12 mouse cellular contexts compared by ENCODE assay signal in genomic region chr15:83257906-83258305, GRCm38 (mm10). TPM values are rescaled to one million over a fixed set of nuclear protein-coding genes. Genes with fewer than 3 reads are reported as not detected.
DNase-seq lines count a peak whose midpoint lies in the region; ATAC-seq lines count a peak whose summit lies in the region.
"Had no signal": no experiment of that assay in that cellular context is flagged by ENCODE, and none has a peak within 500 bp of the region (broad histone marks: within the 10 kb centered on the region; RNA-seq: fewer than 3 reads in every experiment).

No protein-coding gene starts in this region.

- peaks cover under 1% of the 10 kb centered on the region; the same call in 1 of the 2 replicates for H3K27me3 ChIP-seq in forebrain, embryonic 16.5 days (replicated peaks; ENCODE audit: control insufficient read depth, insufficient read depth, low read length)
- H3K27me3 ChIP-seq in forebrain, embryonic 13.5 days: peaks cover 1% of the 10 kb centered on the region
- no peaks in the 10 kb centered on the region for H3K27me3 ChIP-seq in hindbrain, embryonic 16.5 days (replicated peaks; ENCODE audit: control insufficient read depth, insufficient read depth, low read length)
- H3K27me3 ChIP-seq in hindbrain, embryonic 11.5 days (ENCODE audit: control insufficient read depth, insufficient read depth, low read length): no peaks in the 10 kb centered on the region
- no peaks in the 10 kb centered on the region for H3K27me3 ChIP-seq in lung, embryonic 16.5 days (ENCODE audit: control insufficient read depth, insufficient read depth, low read depth, low read length)
- H3K27me3 ChIP-seq: limb, embryonic 15.5 days; stomach, embryonic 15.5 days had no signal

- ATAC-seq in forebrain, embryonic 16.5 days: no peak
- ATAC-seq in forebrain, embryonic 13.5 days: no peak
- ATAC-seq in hindbrain, embryonic 16.5 days: no peak
- ATAC-seq in hindbrain, embryonic 11.5 days (ENCODE audit: low FRiP score): no peak
- no peak for ATAC-seq in lung, embryonic 16.5 days (ENCODE audit: low read depth)
- ATAC-seq: activated CD4-positive, CD25-positive, alpha-beta regulatory T cell, adult 4 months had no signal

- no peaks in the 10 kb centered on the region for H3K36me3 ChIP-seq in forebrain, embryonic 16.5 days (ENCODE audit: control insufficient read depth, insufficient read depth)
- H3K36me3 ChIP-seq in forebrain, embryonic 13.5 days (ENCODE audit: poor library complexity, severe bottlenecking): no peaks in the 10 kb centered on the region
- no peaks in the 10 kb centered on the region for H3K36me3 ChIP-seq in hindbrain, embryonic 16.5 days (ENCODE audit: control insufficient read depth, insufficient read depth, low read length)
- H3K36me3 ChIP-seq in hindbrain, embryonic 11.5 days (ENCODE audit: control insufficient read depth, insufficient read depth, low read length): no peaks in the 10 kb centered on the region
- H3K36me3 ChIP-seq in lung, embryonic 16.5 days (ENCODE audit: control insufficient read depth, insufficient read depth, low read length): no peaks in the 10 kb centered on the region
- H3K36me3 ChIP-seq: limb, embryonic 15.5 days; stomach, embryonic 15.5 days had no signal

- no peaks in the 10 kb centered on the region for H3K9me3 ChIP-seq in forebrain, embryonic 16.5 days (ENCODE audit: control insufficient read depth, low read length)
- H3K9me3 ChIP-seq in forebrain, embryonic 13.5 days (replicated peaks): peaks cover 3% of the 10 kb centered on the region; the same call in 1 of the 2 replicates
- H3K9me3 ChIP-seq in hindbrain, embryonic 16.5 days (ENCODE audit: control insufficient read depth, low read length): no peaks in the 10 kb centered on the region
- H3K9me3 ChIP-seq in hindbrain, embryonic 11.5 days (ENCODE audit: control insufficient read depth, low read length): no peaks in the 10 kb centered on the region
- H3K9me3 ChIP-seq in lung, embryonic 16.5 days (ENCODE audit: control insufficient read depth, low read length): 0 out of 2 replicates have a peak, but pooled peaks cover 2% of the 10 kb centered on the region
- H3K9me3 ChIP-seq: limb, embryonic 15.5 days; stomach, embryonic 15.5 days had no signal

- H3K4me3 ChIP-seq in forebrain, embryonic 16.5 days (replicated peaks; ENCODE audit: low read length): no peak overlapping the region
- H3K4me3 ChIP-seq in forebrain, embryonic 13.5 days: no peak overlapping the region
- H3K4me3 ChIP-seq in hindbrain, embryonic 16.5 days (ENCODE audit: low read length): no peak overlapping the region
- H3K4me3 ChIP-seq in hindbrain, embryonic 11.5 days (ENCODE audit: low read depth, low read length): no peak overlapping the region
- H3K4me3 ChIP-seq in lung, embryonic 16.5 days (ENCODE audit: low read length): no peak overlapping the region
- H3K4me3 ChIP-seq: limb, embryonic 15.5 days; stomach, embryonic 15.5 days had no signal

- H3K4me1 ChIP-seq in forebrain, embryonic 16.5 days (replicated peaks; ENCODE audit: control insufficient read depth, insufficient read depth, low read length): peaks cover 4% of the 10 kb centered on the region; the same call in 1 of the 2 replicates
- H3K4me1 ChIP-seq in forebrain, embryonic 13.5 days: 0 out of 2 replicates have a peak, but pooled peaks cover 2% of the 10 kb centered on the region
- H3K4me1 ChIP-seq in hindbrain, embryonic 16.5 days (ENCODE audit: control insufficient read depth, insufficient read depth, low read depth, low read length): no peaks in the 10 kb centered on the region; the same call in 1 of the 2 replicates
- H3K4me1 ChIP-seq in hindbrain, embryonic 11.5 days (replicated peaks; ENCODE audit: control insufficient read depth, insufficient read depth, low read length): no peaks in the 10 kb centered on the region
- no peaks in the 10 kb centered on the region; the same call in 1 of the 2 replicates for H3K4me1 ChIP-seq in lung, embryonic 16.5 days (replicated peaks; ENCODE audit: control insufficient read depth, insufficient read depth, low read length)
- H3K4me1 ChIP-seq: limb, embryonic 15.5 days had no signal

- no peak for DNase-seq in hindbrain, embryonic 11.5 days (ENCODE audit: low spot score)
- DNase-seq in lung, postnatal 36 days: no peak
- peak; percentile 52 for DNase-seq in brain, adult 2 months (ENCODE audit: low read depth, low spot score)
- no peak for DNase-seq in urinary bladder, postnatal 4 days (ENCODE audit: low spot score in 2 of 2)
- DNase-seq: cerebellum, adult 8-10 months had no signal

- H3K27ac ChIP-seq in forebrain, embryonic 16.5 days (ENCODE audit: low read length): no peak overlapping the region
- H3K27ac ChIP-seq in forebrain, embryonic 13.5 days: no peak overlapping the region
- no peak overlapping the region; the same call in 1 of the 2 replicates for H3K27ac ChIP-seq in hindbrain, embryonic 16.5 days (ENCODE audit: low read depth, low read length)
- H3K27ac ChIP-seq in hindbrain, embryonic 11.5 days (ENCODE audit: low read depth, low read length): no peak overlapping the region
- H3K27ac ChIP-seq in lung, embryonic 16.5 days (ENCODE audit: low read length): no peak overlapping the region
- H3K27ac ChIP-seq: limb, embryonic 15.5 days; stomach, embryonic 15.5 days had no signal

- WGBS in forebrain, embryonic 16.5 days: 29% methylated on average over 13 of the region's 13 CpGs
- 49% methylated on average over 13 of the region's 13 CpGs for WGBS in forebrain, embryonic 13.5 days
- 61% methylated on average over 13 of the region's 13 CpGs for WGBS in hindbrain, embryonic 16.5 days
- WGBS in hindbrain, embryonic 11.5 days: 88% methylated on average over 13 of the region's 13 CpGs
- 50% methylated on average over 13 of the region's 13 CpGs for WGBS in lung, embryonic 16.5 days

- no peak overlapping the region for H3K9ac ChIP-seq in forebrain, embryonic 16.5 days (replicated peaks; ENCODE audit: low read depth, low read length)
- no peak overlapping the region for H3K9ac ChIP-seq in forebrain, embryonic 13.5 days
- no peak overlapping the region for H3K9ac ChIP-seq in hindbrain, embryonic 16.5 days (ENCODE audit: low read depth, low read length)
- H3K9ac ChIP-seq in hindbrain, embryonic 11.5 days (ENCODE audit: low read depth, low read length): no peak overlapping the region
- H3K9ac ChIP-seq in lung, embryonic 16.5 days (ENCODE audit: low read length): no peak overlapping the region
- H3K9ac ChIP-seq: limb, embryonic 15.5 days; stomach, embryonic 15.5 days had no signal

- 0 out of 2 replicates have a peak overlapping the region, but pooled peaks have one; percentile 28 for H3K4me2 ChIP-seq in forebrain, embryonic 16.5 days (ENCODE audit: low read length)
- H3K4me2 ChIP-seq in forebrain, embryonic 13.5 days: no peak overlapping the region
- H3K4me2 ChIP-seq in hindbrain, embryonic 16.5 days (ENCODE audit: low read length): peak overlapping the region; percentile 19; the same call in 1 of the 2 replicates
- H3K4me2 ChIP-seq in hindbrain, embryonic 11.5 days (replicated peaks; ENCODE audit: low read depth, low read length): no peak overlapping the region
- H3K4me2 ChIP-seq in lung, embryonic 16.5 days (ENCODE audit: low read depth, low read length): peak overlapping the region; percentile 36
- H3K4me2 ChIP-seq: limb, embryonic 15.5 days; stomach, embryonic 15.5 days had no signal

RNA-seq across cellular contexts. Expression of gene A4galt, which starts 6.3 kb away (rescaled TPM):
- 2.4 and 2.8 TPM in 2 replicates for polyA plus RNA-seq in forebrain, embryonic 16.5 days (2015; fragmentation: Nextera tagmentation; extraction: Ambion mirVana)
- 1.5 and 2.2 TPM in 2 replicates for polyA plus RNA-seq in forebrain, embryonic 13.5 days (2015; fragmentation: Nextera tagmentation; extraction: Ambion mirVana)
- polyA plus RNA-seq in hindbrain, embryonic 16.5 days (2015; fragmentation: Nextera tagmentation; extraction: Ambion mirVana): 4.9 and 6.5 TPM in 2 replicates
- polyA plus RNA-seq in hindbrain, embryonic 11.5 days (2014; fragmentation: Nextera tagmentation; extraction: Ambion mirVana): 1.7 and 1.8 TPM in 2 replicates
- 2.3 and 3.0 TPM in 2 replicates for polyA plus RNA-seq in lung, embryonic 16.5 days (2015; fragmentation: Nextera tagmentation; extraction: Ambion mirVana)
- polyA plus RNA-seq: activated CD4-positive, CD25-positive, alpha-beta regulatory T cell, adult 4 months had no signal

Comparison
In these comparisons a context has a peak if more than half of its experiments do, and no peak if none do; other contexts are left out.
1. H3K4me2 ChIP-seq: peak in forebrain, embryonic 16.5 days (single experiment), hindbrain, embryonic 16.5 days (single experiment) and lung, embryonic 16.5 days (single experiment); none in forebrain, embryonic 13.5 days (single experiment) and hindbrain, embryonic 11.5 days (single experiment).